Comparison of ENCODE assay signal across 8 mouse cellular contexts in the genomic region with DNA sequence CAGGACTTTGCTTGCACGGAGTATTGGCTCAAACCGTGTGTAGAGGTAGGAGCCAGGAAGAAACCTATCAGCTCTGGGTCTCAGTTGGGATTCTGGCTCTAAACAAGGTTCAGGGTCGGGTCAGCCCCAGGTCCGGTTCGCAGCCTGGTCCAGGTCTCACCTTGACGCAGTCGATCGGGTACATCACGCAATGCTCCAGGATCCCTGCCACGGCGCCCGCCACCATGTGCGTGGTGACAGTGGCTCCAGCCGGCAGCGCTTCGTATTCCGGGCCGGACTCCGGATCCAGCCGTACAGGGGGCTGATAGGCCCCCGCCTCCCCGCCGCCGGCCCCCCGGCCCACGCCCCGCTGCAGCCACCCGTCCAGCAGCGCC. TPM values are rescaled to one million over a fixed set of nuclear protein-coding genes. Genes with fewer than 3 reads are reported as not detected.
DNase-seq lines count a peak whose midpoint lies in the region; ATAC-seq lines count a peak whose summit lies in the region.

No protein-coding gene starts in this region.

- WGBS in heart, embryonic 13.5 days: 2% methylated on average over 28 of the region's 29 CpGs
- WGBS in hindbrain, embryonic 11.5 days: under 1% methylated on average over 23 of the region's 29 CpGs
- under 1% methylated on average over 21 of the region's 29 CpGs for WGBS in midbrain, embryonic 12.5 days

- H3K9ac ChIP-seq in heart, embryonic 13.5 days: peak overlapping the region; percentile 94
- H3K9ac ChIP-seq in hindbrain, embryonic 11.5 days (ENCODE audit: low read depth, low read length): peak overlapping the region; percentile 91
- peak overlapping the region; percentile 81 for H3K9ac ChIP-seq in midbrain, embryonic 12.5 days (replicated peaks)

- H3K27me3 ChIP-seq in heart, embryonic 13.5 days (replicated peaks): no peaks in the 10 kb centered on the region
- no peaks in the 10 kb centered on the region for H3K27me3 ChIP-seq in hindbrain, embryonic 11.5 days (ENCODE audit: control insufficient read depth, insufficient read depth, low read length)
- 0 out of 2 replicates have a peak, but pooled peaks cover 5% of the 10 kb centered on the region for H3K27me3 ChIP-seq in midbrain, embryonic 12.5 days

- H3K4me1 ChIP-seq in heart, embryonic 13.5 days: peaks cover 37% of the 10 kb centered on the region
- H3K4me1 ChIP-seq in hindbrain, embryonic 11.5 days (replicated peaks; ENCODE audit: control insufficient read depth, insufficient read depth, low read length): no peaks in the 10 kb centered on the region
- peaks cover 22% of the 10 kb centered on the region for H3K4me1 ChIP-seq in midbrain, embryonic 12.5 days

- no peaks in the 10 kb centered on the region for H3K9me3 ChIP-seq in heart, embryonic 13.5 days
- H3K9me3 ChIP-seq in hindbrain, embryonic 11.5 days (ENCODE audit: control insufficient read depth, low read length): no peaks in the 10 kb centered on the region
- no peaks in the 10 kb centered on the region for H3K9me3 ChIP-seq in midbrain, embryonic 12.5 days

- peak overlapping the region; percentile 83 for H3K4me2 ChIP-seq in heart, embryonic 13.5 days
- H3K4me2 ChIP-seq in hindbrain, embryonic 11.5 days (replicated peaks; ENCODE audit: low read depth, low read length): peak overlapping the region; percentile 68
- peak overlapping the region; percentile 79 for H3K4me2 ChIP-seq in midbrain, embryonic 12.5 days (replicated peaks)

- 0 out of 2 replicates have a peak, but pooled peaks cover 3% of the 10 kb centered on the region for H3K36me3 ChIP-seq in heart, embryonic 13.5 days
- no peaks in the 10 kb centered on the region for H3K36me3 ChIP-seq in hindbrain, embryonic 11.5 days (ENCODE audit: control insufficient read depth, insufficient read depth, low read length)
- H3K36me3 ChIP-seq in midbrain, embryonic 12.5 days: no peaks in the 10 kb centered on the region

- no peak for ATAC-seq in heart, embryonic 13.5 days (ENCODE audit: extremely low read depth, insufficient number of reproducible peaks, low FRiP score, low TSS enrichment)
- ATAC-seq in hindbrain, embryonic 11.5 days (ENCODE audit: low FRiP score): peak; percentile 17
- ATAC-seq in midbrain, embryonic 12.5 days (ENCODE audit: low FRiP score, low read depth): no peak; the same call in 1 of the 2 replicates
- ATAC-seq in activated CD4-positive, CD25-positive, alpha-beta regulatory T cell, adult 4 months: no peak

- DNase-seq in heart, adult 11 months: no peak
- DNase-seq in urinary bladder, postnatal 10 days (ENCODE audit: low spot score): peak; percentile 25
- no peak for DNase-seq in urinary bladder, postnatal 25 days (ENCODE audit: low spot score)
- DNase-seq in hindbrain, embryonic 11.5 days (ENCODE audit: low spot score): peak; percentile 53
- no peak for DNase-seq in layer of hippocampus, postnatal 14 days (ENCODE audit: low spot score in 2 of 2)

- peak overlapping the region; percentile 85 for H3K27ac ChIP-seq in heart, embryonic 13.5 days (replicated peaks)
- H3K27ac ChIP-seq in hindbrain, embryonic 11.5 days (ENCODE audit: low read depth, low read length): peak overlapping the region; percentile 59; the same call in 1 of the 2 replicates
- peak overlapping the region; percentile 77 for H3K27ac ChIP-seq in midbrain, embryonic 12.5 days (replicated peaks)

- peak overlapping the region; percentile 84 for H3K4me3 ChIP-seq in heart, embryonic 13.5 days
- H3K4me3 ChIP-seq in hindbrain, embryonic 11.5 days (ENCODE audit: low read depth, low read length): peak overlapping the region; percentile 94
- peak overlapping the region; percentile 83 for H3K4me3 ChIP-seq in midbrain, embryonic 12.5 days

RNA-seq across cellular contexts. Expression of a gene that starts 0.4 kb away (rescaled TPM):
- polyA plus RNA-seq in heart, embryonic 13.5 days (2015; fragmentation: Nextera tagmentation; extraction: Ambion mirVana): 10.1 and 10.2 TPM in 2 replicates
- polyA plus RNA-seq in hindbrain, embryonic 11.5 days (2014; fragmentation: Nextera tagmentation; extraction: Ambion mirVana): 9.1 and 10.9 TPM in 2 replicates
- 15.8 and 16.7 TPM in 2 replicates for polyA plus RNA-seq in midbrain, embryonic 12.5 days (2016; fragmentation: Nextera tagmentation; extraction: Ambion mirVana)
- 10 to 100 TPM in 1 of 2 experiments, 1 to 10 TPM in 1; 8.3 to 10.8 TPM for polyA plus RNA-seq in activated CD4-positive, CD25-positive, alpha-beta regulatory T cell, adult 4 months (2017; shearing (Covaris generic))
- total RNA-seq in layer of hippocampus, postnatal 14 days (2021): 10 to 100 TPM; 35.8 to 39.1 TPM

RNA-seq across cellular contexts. Expression of a gene that starts 15.2 kb away (rescaled TPM):
- polyA plus RNA-seq in heart, embryonic 13.5 days (2015; fragmentation: Nextera tagmentation; extraction: Ambion mirVana): 6.1 and 6.6 TPM in 2 replicates
- 13.9 and 15.4 TPM in 2 replicates for polyA plus RNA-seq in hindbrain, embryonic 11.5 days (2014; fragmentation: Nextera tagmentation; extraction: Ambion mirVana)
- 9.7 and 9.9 TPM in 2 replicates for polyA plus RNA-seq in midbrain, embryonic 12.5 days (2016; fragmentation: Nextera tagmentation; extraction: Ambion mirVana)
- polyA plus RNA-seq in activated CD4-positive, CD25-positive, alpha-beta regulatory T cell, adult 4 months (2017; shearing (Covaris generic)): 1 to 10 TPM; 8.0 TPM
- total RNA-seq in layer of hippocampus, postnatal 14 days (2021): 10 to 100 TPM; 26.9 to 29.6 TPM

Comparison
In these comparisons a context has a peak if more than half of its experiments do, and no peak if none do; other contexts are left out.
1. DNase-seq: peak in urinary bladder, postnatal 10 days (single experiment) and hindbrain, embryonic 11.5 days (single experiment); none in heart, adult 11 months (single experiment), urinary bladder, postnatal 25 days (single experiment) and layer of hippocampus, postnatal 14 days (0 of 2).
2. Peak in every context shown above with its lines, with median percentiles within 50 percentile points of each other: H3K27ac ChIP-seq, H3K4me2 ChIP-seq, H3K4me3 ChIP-seq and H3K9ac ChIP-seq.